Mouse (Mus musculus): ENCODE measurements around the gene Rxra.

DNA sequence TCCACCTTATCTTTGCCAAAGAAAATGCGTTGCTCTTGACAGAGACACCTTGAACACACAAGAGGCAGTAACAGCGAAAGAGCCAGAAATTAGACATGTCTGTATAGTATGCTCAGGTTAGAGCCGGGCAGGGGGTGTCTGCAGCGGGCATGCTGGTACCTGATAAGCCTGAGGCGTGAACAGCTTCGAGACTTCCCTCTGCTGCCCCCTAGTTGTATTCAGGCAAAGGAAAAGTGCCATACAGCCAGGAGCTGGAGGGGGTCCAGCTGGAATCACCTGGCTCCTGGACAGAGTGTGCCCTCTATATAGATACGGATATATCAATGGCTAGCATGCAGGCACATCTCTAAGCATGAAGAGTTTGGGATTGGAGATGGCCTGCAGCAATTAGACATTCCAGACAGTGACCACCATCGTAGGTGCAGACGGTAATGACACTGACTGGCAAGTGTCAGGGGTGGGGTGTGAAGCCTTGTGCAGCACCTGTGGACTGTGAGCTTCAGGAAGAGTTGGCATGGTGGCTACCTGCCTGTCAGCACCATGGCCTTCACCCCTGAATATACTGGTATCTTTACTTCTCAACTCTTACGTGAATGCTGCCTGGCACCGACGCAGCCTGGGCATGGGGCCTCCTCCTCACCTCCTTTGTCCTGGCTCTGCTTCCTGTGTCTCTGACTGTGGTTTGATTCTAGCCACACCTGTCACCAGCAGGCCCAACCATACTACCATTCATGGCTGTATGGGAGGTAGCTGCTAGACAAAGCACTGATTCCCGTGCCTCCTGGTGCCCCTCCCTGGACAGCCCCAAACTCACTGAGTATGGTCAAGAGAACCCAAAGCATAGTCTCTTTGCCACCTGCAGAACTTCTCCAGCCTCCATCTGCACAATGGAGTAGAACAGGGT lies 54.0 kb downstream of the Rxra start:
- TF ChIP-seq CTCF (IDR thresholded peaks at IDR 0.05; ENCODE audit: borderline replicate concordance, insufficient read depth, low read depth, low read length) = peak; percentile 49; the same call in 1 of the 2 replicates
- no peak for TF ChIP-seq POLR2A (IDR thresholded peaks at IDR 0.05; ENCODE audit: borderline replicate concordance, insufficient read depth, low read length)

Measured in cerebellum, adult 2 months (tissue).